Mouse (Mus musculus): ENCODE results near the gene Ift57.

DNA sequence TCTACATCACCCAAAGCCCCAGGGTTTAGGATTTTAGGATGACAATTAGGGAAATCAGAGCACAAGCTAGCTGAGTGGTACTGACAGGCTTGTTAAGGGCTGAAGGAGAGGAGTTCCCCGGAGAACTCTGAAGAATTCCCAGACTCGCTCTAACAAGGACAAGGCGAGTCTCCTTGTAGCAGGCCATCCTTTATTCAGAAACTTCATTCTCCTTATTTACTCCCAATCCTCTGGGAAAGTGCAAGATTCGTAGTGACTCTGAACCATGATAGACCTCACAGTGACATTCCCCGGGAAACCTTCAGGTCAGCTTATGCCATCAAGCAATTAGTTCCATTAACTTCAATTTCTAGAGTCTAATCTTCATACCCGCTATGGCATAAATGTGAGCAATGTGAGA is 36.8 kb upstream of the Ift57 start:
- TF ChIP-seq POLR2A (IDR thresholded peaks at IDR 0.05; ENCODE audit: insufficient read depth, low read depth, low read length), result no peak
- TF ChIP-seq CTCF (IDR thresholded peaks at IDR 0.05; ENCODE audit: insufficient read depth, low read depth, low read length), result no peak
